Mouse (Mus musculus): ENCODE results near the gene Phox2b. TPM values are rescaled to one million over a fixed set of nuclear protein-coding genes. Genes with fewer than 3 reads are reported as not detected.
A peak's percentile ranks its signal among the peaks of the same experiment; 100 is the strongest.

The Phox2b gene
- polyA plus RNA-seq, 2 experiments: 0.04 TPM; not detected in 1

GRCm38 (mm10) chr5:67131671-67132070 is 32.6 kb upstream of the Phox2b start:
- H3K36me3 ChIP-seq (replicated peaks; ENCODE audit: control insufficient read depth, insufficient read depth, low read depth): no peaks in the 10 kb centered on the region
- no peak overlapping the region for H3K4me2 ChIP-seq (ENCODE audit: low read depth)
- no peak for ATAC-seq (ENCODE audit: insufficient read depth)
- H3K9me3 ChIP-seq (ENCODE audit: control insufficient read depth, low read length): no peaks in the 10 kb centered on the region
- WGBS (ENCODE audit: insufficient replicate concordance): 56% methylated on average over 2 of the region's 2 CpGs
- H3K9ac ChIP-seq (replicated peaks): no peak overlapping the region
- no peak overlapping the region for H3K4me3 ChIP-seq (ENCODE audit: insufficient read depth in 1 of 2, low read depth in 2 of 2, low read length in 2 of 2)
- H3K4me1 ChIP-seq (replicated peaks; ENCODE audit: control insufficient read depth in 2 of 2, insufficient read depth in 2 of 2, low read length in 1 of 2): no peaks in the 10 kb centered on the region
- no peaks in the 10 kb centered on the region for H3K27me3 ChIP-seq (ENCODE audit: control insufficient read depth, insufficient read depth, low read length)
- DNase-seq (ENCODE audit: low read depth in 3 of 3, low spot score in 3 of 3): no peak
- H3K27ac ChIP-seq: no peak overlapping the region
- TF ChIP-seq EP300 (IDR thresholded peaks at IDR 0.05; ENCODE audit: low read depth): no peak
- TF ChIP-seq CTCF (IDR thresholded peaks at IDR 0.05; ENCODE audit: low read depth): no peak

- H3K9ac ChIP-seq (replicated peaks): no peak overlapping the region
- peaks cover 25% of the 10 kb centered on the region for H3K27me3 ChIP-seq (ENCODE audit: control insufficient read depth, insufficient read depth, low read length)
- no peaks in the 10 kb centered on the region for H3K36me3 ChIP-seq (replicated peaks; ENCODE audit: control insufficient read depth, insufficient read depth, low read depth)
- no peak overlapping the region for H3K27ac ChIP-seq
- WGBS (ENCODE audit: insufficient replicate concordance): 57% methylated on average over 2 of the region's 2 CpGs
- H3K4me1 ChIP-seq (replicated peaks; ENCODE audit: control insufficient read depth in 2 of 2, insufficient read depth in 2 of 2, low read length in 1 of 2): no peaks in the 10 kb centered on the region
- DNase-seq (ENCODE audit: low read depth in 3 of 3, low spot score in 3 of 3) (no peak), ATAC-seq (ENCODE audit: insufficient read depth) (no peak)
- no peak overlapping the region for H3K4me2 ChIP-seq (ENCODE audit: low read depth)
- H3K9me3 ChIP-seq (ENCODE audit: control insufficient read depth, low read length): no peaks in the 10 kb centered on the region
- H3K4me3 ChIP-seq (ENCODE audit: insufficient read depth in 1 of 2, low read depth in 2 of 2, low read length in 2 of 2): no peak overlapping the region
- TF ChIP-seq CTCF (IDR thresholded peaks at IDR 0.05; ENCODE audit: low read depth) (no peak), EP300 (IDR thresholded peaks at IDR 0.05; ENCODE audit: low read depth) (no peak)
These were observed 7.2 kb upstream of the Phox2b start for GRCm38 (mm10) chr5:67106261-67106660.

GRCm38 (mm10) chr5:67103016-67103415 is 3.9 kb upstream of the Phox2b start:
- Histone ChIP-seq H3K27ac (no peak overlapping the region), H3K9me3 (ENCODE audit: control insufficient read depth, low read length) (no peaks in the 10 kb centered on the region), H3K27me3 (ENCODE audit: control insufficient read depth, insufficient read depth, low read length) (peaks cover 58% of the 10 kb centered on the region), H3K4me1 (replicated peaks; ENCODE audit: control insufficient read depth in 2 of 2, insufficient read depth in 2 of 2, low read length in 1 of 2) (no peaks in the 10 kb centered on the region), H3K4me2 (ENCODE audit: low read depth) (no peak overlapping the region), H3K9ac (replicated peaks) (no peak overlapping the region), H3K36me3 (replicated peaks; ENCODE audit: control insufficient read depth, insufficient read depth, low read depth) (no peaks in the 10 kb centered on the region), H3K4me3 (ENCODE audit: insufficient read depth in 1 of 2, low read depth in 2 of 2, low read length in 2 of 2) (no peak overlapping the region)
- no peak for ATAC-seq (ENCODE audit: insufficient read depth)
- no peak for DNase-seq (ENCODE audit: low read depth in 3 of 3, low spot score in 3 of 3)
- TF ChIP-seq CTCF (IDR thresholded peaks at IDR 0.05; ENCODE audit: low read depth) (no peak), EP300 (IDR thresholded peaks at IDR 0.05; ENCODE audit: low read depth) (no peak)
- 17% methylated on average over 3 of the region's 3 CpGs for WGBS (ENCODE audit: insufficient replicate concordance)

GRCm38 (mm10) chr5:67101793-67102600 is 2.9 kb upstream of the Phox2b start:
- TF ChIP-seq EP300 (IDR thresholded peaks at IDR 0.05; ENCODE audit: low read depth) (no peak), CTCF (IDR thresholded peaks at IDR 0.05; ENCODE audit: low read depth) (peak; percentile 24; the same call in 1 of the 2 replicates)
- ATAC-seq (ENCODE audit: insufficient read depth) (no peak), DNase-seq (ENCODE audit: low read depth in 3 of 3, low spot score in 3 of 3) (no peak)
- no peak overlapping the region for H3K4me2 ChIP-seq (ENCODE audit: low read depth)
- H3K4me1 ChIP-seq (replicated peaks; ENCODE audit: control insufficient read depth in 2 of 2, insufficient read depth in 2 of 2, low read length in 1 of 2): no peaks in the 10 kb centered on the region
- H3K27ac ChIP-seq: no peak overlapping the region
- 4% methylated on average over 28 of the region's 28 CpGs for WGBS (ENCODE audit: insufficient replicate concordance)
- H3K36me3 ChIP-seq (replicated peaks; ENCODE audit: control insufficient read depth, insufficient read depth, low read depth): no peaks in the 10 kb centered on the region
- no peaks in the 10 kb centered on the region for H3K9me3 ChIP-seq (ENCODE audit: control insufficient read depth, low read length)
- no peak overlapping the region for H3K9ac ChIP-seq (replicated peaks)
- H3K4me3 ChIP-seq (ENCODE audit: insufficient read depth in 1 of 2, low read depth in 2 of 2, low read length in 2 of 2): no peak overlapping the region
- H3K27me3 ChIP-seq (ENCODE audit: control insufficient read depth, insufficient read depth, low read length): peaks cover 68% of the 10 kb centered on the region

- no peak for ATAC-seq (ENCODE audit: insufficient read depth)
- WGBS (ENCODE audit: insufficient replicate concordance): 2% methylated on average over 9 of the region's 9 CpGs
- peaks cover 73% of the 10 kb centered on the region for H3K27me3 ChIP-seq (ENCODE audit: control insufficient read depth, insufficient read depth, low read length)
These were observed 2.3 kb upstream of the Phox2b start for GRCm38 (mm10) chr5:67101395-67101760.

More at GRCm38 (mm10) chr5:67101395-67101760, 2.3 kb upstream of the Phox2b start:
- no peak for DNase-seq (ENCODE audit: low read depth in 3 of 3, low spot score in 3 of 3)
- Histone ChIP-seq H3K4me2 (ENCODE audit: low read depth) (no peak overlapping the region), H3K36me3 (replicated peaks; ENCODE audit: control insufficient read depth, insufficient read depth, low read depth) (no peaks in the 10 kb centered on the region), H3K9me3 (ENCODE audit: control insufficient read depth, low read length) (no peaks in the 10 kb centered on the region), H3K27ac (no peak overlapping the region), H3K4me1 (replicated peaks; ENCODE audit: control insufficient read depth in 2 of 2, insufficient read depth in 2 of 2, low read length in 1 of 2) (no peaks in the 10 kb centered on the region), H3K4me3 (ENCODE audit: insufficient read depth in 1 of 2, low read depth in 2 of 2, low read length in 2 of 2) (no peak overlapping the region), H3K9ac (replicated peaks) (no peak overlapping the region)
- TF ChIP-seq CTCF (IDR thresholded peaks at IDR 0.05; ENCODE audit: low read depth): no peak
- TF ChIP-seq EP300 (IDR thresholded peaks at IDR 0.05; ENCODE audit: low read depth): no peak
